Mouse (Mus musculus) 3134 (cell line): Measurements from ENCODE around the gene Prss34.

Experiments used
- DNase-seq: peaks from one replicate; pipeline ENCODE4 v3.0.0-alpha.2; 2011; ENCODE audit warnings: low spot score; ENCODE audit not compliant: insufficient read length; ENCODE audit errors: extremely low read depth

The Prss34 gene

DNA sequence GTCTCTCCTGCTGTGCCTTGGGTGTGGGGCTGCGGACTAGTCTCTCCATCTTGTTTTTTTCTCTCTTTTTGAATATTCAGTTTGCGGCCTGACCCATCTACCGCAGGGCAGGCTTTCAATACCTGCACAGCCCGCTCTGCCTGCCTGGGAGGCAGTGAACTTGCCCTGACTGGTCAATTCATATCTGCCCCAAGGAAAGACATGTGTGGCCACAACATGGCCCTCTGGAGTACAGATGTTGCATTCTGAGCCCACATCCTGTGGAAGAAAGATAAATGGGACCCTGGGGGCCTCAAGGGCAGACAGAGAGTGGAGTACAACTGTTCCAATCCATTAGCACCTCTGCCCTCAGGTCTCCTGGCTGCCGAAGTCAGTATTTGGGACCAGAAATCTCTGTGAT, at the start of gene Prss34:
Prss34 (plus strand) TSS at position 301 of the 400 bp plus-strand sequence.
- DNase-seq, result no peak

DNA sequence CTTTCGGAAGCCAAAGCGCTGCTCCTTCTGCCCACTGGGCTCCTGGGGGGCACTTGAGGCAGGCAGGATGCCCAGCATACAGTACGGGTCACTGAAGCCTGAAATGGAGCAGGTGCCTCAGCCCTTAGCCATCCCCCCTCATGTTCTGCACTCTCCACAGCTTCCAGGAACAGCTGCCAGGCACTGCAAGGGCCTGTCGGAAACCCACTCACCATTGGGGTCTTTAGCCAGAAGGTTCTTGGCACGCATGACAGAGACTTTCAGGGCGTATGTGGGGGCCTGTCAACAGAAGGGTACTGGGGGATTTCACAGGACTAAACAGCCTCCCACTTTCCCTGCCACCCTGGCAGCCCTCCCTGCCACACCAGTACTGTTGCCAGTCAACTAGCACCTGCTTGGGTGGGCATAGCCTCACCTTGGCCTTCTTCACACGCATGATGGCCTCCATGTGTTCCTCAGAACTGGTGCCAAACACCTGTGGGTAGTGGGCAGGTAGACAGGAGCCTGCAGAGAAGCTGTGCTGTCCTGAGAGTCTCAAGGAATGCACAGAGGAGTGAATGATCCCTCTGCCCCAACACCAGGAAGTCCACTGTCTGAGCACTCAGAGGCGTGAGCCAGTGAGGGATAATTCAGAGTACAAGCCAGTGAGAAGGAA, 47.9 kb upstream of the Prss34 start:
- no peak for DNase-seq

DNA sequence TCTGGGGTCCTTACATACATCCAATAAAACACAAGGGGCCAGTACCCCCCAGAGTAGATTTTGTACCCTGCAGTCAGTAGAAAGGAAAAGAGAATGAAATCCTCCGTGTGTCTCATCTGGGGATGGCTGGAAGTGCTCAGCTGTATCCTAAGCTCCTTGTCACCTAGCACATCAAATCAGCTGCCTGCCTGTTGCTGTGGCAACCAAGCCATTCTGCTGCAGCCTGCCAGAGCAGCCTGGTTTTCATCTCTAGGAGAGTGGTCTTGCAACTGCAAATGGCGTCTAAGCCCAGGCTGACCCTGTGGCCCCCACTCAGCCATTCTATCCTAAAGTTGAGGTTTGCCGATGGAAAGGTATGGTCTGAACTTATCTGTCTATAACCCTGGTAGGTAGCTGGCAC, 45.6 kb upstream of the Prss34 start:
- no peak for DNase-seq

DNA sequence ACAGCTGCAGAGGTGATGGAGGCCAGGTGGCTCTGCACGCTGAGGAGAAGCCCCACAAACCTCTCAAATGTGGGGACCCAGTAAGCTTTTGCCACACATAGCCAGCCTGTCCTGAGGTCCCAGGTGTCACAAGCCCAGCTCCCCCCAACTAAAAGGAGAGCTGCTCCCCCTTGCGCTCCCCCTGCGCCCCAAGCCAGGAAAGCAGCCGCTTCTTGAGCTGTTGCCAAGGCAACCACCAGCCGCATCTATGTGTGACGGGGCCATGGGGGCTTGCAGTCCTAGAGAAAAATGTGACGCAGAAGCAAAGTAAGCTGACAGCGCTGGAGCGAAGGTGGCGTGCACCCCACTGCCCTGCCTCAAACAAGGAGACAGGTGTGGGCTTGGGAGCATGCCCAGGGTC, 44.4 kb upstream of the Prss34 start:
- no peak for DNase-seq

DNA sequence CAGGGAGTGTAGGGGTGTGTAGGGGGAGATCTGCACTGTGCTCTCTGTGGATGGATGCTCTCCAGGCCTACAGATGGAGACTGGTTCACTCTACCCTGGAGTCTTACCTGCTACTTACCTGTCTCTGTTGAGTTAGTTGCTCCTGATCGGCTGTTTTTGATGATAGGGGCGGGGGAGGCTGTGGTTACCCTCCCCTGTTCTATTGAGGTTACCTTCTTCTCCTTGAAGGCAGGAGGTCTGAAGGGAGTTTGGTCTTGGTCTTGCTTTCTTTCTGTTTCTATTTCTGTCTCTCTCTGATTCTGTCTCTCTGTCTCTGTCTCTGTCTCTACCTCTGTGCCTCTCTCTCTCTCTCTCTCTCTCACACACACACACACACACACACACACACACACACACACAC, 43.1 kb upstream of the Prss34 start:
- no peak for DNase-seq

DNA sequence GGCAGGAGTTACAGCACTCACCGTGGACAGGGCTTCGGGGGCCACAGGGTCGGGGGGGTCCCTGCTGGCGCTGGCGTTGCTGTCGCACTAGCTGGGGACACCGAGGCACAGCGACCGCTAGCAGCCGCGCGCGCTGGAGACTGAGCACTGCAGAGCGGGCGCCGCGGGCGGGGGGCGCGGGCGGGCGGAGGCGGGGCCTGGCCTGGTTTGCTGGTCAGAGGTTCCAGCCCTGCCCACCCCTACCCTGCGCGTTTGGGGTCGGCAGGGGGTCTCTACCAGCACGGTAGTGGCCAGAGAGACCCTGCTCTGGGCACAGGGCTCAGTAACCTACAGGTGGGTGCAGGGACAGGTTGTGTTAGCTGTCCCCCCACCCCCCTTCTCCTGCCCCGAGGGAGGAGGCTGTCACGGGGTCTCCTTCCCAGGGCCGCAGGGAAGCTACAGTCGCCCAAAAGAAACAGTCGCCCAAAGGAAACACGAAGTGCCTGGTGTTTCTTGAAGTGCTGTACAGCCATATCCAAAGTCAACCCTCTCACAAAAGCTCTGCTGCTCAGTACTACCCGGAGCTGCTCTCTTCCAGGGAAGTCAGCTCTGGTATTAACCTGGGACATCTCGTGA, 41.9 kb upstream of the Prss34 start, which contains the start of gene Baiap3:
Baiap3 (minus strand) TSS at position 225 of the 615 bp plus-strand sequence.
- no peak for DNase-seq

DNA sequence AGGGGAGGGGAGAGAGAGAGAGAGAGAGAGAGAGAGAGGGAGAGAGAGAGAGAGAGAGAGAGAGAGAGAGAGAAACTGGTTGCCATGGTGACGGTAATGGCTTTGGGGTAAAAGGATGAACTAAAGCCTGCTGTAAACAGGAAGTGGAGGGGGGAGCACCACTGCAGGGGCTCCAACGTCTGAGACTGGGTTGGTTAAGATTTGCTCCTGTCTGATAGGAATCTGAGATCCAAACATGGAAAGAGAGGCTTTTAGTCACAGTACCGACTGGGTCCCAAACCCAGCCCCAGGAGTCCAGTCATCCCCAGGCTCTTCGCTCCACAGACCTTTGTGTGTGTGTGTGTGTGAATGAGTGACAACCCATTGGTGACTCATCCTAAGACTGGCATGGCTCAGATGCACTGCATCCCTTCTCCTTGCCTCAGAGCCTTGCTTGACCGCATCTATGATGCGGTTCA, 40.4 kb upstream of the Prss34 start:
- DNase-seq, result no peak

DNA sequence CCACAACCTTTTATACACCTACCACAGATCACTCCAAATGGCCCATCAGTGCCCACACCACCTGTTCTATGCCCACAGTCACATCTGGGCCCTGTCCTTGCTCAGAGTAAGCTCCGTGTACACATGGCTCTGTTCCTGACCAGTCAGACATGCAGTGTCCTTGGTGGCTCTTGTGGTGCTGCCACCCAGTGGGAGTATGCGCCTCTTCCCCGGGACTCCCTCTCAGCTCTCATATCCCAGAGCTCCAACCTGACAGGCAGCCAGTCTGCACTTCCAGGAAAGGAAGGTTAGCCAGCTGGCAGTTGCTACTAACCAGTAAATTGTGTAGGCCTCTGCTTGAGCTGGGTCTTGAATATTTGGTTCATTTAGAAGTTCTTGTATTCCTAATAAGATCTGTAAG, 33.7 kb upstream of the Prss34 start:
- no peak for DNase-seq

DNA sequence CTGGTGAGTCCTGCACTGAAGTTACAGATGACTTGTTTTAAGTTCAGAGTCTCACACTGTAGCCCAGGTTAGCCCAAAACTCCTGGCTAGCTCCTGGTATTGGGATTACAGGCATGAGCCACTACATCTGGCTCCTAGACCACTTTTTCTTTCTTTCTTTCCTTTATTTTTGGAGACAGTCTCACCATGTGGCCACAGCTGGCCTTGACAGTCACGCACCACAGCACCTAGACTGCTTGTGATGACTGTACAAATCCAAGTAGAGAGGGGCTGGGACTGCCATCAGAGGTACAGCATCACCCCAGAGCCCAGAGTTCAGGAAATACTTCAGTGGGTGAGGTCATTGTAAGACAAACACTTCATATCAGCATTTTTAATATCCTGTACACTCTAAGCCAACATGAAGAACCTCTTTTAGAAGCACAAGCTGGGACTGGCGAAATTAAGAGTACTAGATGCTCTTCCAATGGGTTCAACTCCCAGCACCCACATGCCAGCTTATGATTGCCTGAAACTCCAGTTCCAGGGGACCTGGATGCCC, 27.3 kb upstream of the Prss34 start:
- no peak for DNase-seq

DNA sequence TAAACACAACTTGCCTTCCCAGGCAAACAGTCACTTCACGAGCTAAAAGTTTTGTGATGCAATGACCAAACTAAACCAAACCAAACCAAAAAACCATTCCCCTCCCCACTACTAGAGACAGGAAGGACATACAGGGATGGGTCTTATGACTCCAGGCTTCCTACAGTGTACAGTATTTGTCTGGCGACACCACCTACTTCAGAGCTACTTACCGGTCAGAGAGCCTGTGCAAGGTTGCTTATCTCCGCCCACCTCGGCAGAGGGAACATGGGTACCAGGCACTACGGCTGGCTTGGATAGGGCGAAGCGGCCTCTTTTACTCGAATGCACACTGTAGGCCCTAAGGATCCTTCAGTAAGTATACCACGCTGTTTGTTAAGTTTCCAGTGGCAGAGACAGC, 25.9 kb upstream of the Prss34 start:
- no peak for DNase-seq

DNA sequence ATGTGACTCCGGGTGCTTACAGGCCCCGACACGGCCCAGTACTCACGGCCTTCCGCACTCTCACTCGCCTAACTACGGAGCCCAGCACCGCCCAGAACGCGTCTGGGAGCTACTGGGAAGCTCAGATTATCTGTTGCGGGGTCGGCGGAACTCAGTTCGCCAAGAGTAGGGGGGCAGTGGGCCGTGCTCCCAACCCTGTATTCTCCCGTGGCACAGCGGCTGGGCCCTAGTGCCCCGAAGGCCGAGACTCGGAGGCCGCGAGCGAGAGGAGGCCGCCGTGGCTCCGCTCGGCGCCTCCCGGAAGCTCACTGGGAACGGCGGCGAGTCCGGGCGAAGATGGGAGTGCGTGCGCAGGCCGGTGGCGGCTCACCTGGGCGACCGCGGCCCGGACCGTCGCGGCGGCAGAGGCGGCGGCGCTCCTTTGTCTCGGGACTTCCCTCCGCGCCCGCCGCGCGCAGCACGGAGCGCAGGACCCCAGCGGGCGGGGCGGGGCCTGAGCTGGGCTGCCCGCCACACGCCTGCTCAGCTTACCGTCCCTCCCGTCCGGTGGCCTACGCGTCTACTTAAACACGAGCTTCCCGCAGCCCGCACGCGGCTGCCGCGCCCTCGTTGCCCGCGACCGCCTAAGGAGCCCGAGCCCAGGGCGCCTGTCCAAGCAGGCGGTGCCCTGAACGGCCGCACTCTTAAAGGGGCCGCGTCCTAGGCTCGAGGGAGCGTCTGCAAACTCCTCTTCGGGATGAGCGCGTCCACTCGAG, 25.1 kb upstream of the Prss34 start:
- peak; percentile 95 for DNase-seq

DNA sequence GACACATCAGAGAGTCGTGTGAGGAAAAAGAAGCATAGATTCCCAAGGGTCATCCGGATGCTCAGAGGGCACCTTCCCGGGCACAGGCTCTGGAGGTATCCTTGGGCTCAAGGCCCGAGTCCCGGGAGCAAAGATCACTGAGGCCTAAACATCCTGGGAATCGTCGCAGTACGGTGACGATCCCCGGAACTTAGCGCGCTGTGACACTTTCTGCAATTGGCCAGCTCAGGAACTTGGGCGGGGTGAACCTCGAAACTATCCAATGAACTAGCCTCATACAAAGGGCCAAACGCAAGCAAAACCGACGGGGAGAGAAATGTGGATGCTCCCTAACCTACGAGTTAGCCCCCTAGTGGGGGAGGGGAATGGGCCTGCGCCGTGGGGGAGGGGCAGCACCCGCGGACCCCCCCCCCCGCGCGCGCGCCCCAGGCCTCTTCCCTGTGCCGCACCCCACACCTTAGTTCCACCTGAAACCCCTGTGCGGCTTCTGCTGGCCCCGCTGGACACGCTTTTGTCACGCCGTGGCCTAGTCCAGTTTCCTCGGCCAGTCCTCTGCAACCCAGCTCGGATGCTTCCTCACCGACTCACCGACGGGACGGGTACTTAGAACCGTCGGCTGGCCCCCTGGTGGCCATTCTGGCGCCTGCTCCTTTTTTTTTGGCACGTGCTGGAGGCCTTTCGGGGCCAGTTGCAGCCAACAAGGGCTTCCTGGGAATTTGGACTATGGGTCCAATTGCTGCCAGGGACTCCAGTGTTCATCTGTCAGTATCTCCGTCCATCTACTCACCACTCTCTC, 24.3 kb upstream of the Prss34 start:
- peak; percentile 92 for DNase-seq

DNA sequence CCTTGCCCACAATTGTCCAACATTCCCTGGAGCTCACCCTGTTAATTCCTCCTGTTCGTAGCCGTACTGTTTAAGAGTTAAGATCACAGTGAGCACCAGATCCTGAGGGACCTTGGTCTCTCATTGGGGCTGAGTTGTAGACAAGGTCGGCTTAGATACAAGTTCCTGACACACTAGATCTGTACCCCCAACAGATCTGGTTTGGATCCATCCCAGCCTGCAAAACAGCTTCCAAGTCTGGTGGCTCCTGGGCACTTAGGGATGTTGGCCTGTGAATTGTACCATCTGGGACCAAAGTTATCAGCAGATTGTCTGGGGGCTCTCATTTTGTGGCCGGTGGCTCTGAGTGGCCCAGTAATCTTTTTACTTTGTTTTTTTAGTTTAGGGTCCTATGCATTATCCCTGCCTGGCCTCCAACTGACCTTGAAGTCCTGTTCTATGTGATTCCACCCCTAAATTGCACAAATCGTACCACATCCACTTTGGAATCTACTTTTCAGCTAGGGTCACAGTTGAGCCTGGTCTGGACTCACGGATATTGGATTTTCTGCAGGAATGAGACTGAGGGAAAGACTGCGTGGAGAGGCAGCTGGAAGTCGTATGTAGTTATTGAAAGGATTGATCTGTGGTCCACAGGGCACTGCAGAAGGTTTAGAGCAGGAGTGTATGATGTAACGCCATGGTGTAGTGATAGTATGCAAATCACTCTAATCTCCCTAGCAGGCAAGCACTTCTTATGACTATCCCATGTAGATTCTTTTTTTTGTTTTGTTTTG, 23.4 kb upstream of the Prss34 start, which contains the start of gene Ube2i:
Ube2i (minus strand) TSS at position 52 of the 776 bp plus-strand sequence.
- no peak for DNase-seq

DNA sequence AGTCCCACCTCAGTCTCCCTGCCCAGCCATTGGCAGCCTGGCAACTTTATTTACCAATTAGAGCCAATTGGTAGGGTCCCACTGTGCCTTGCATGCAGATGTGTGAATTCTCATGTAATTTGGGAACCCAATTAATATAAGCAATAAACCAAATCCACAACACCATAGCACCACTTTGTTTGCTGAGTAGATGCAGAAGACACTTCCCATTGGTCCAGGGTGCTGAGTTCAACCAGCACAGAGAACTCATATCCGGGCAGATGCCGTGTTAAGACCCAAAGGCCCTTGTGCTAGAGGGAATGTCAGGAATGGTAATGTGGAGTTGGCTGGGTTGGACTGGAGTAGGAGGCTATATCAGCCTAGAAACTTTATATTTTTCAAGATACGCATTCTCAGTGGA, 22.4 kb upstream of the Prss34 start:
- no peak for DNase-seq

DNA sequence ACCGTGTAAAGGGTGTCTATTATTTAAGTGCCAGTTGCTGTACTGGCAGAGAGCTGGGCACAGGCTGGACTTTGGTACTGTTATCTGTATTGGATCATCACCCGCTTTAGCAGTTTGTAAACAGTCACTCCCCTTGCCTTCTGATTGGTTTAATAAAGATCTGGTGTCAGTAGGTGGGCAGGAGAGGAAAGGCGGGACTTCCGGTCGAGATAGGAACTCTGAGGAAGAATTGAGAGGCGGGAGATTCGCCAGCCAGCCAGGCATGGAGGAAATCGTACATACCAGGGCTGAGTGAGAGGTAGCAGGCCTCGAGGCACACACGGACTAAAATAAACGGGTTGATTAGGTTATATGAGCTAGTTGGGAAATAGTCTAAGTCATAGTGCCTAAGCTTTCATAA, 16.1 kb upstream of the Prss34 start:
- DNase-seq, result peak; percentile 60

DNA sequence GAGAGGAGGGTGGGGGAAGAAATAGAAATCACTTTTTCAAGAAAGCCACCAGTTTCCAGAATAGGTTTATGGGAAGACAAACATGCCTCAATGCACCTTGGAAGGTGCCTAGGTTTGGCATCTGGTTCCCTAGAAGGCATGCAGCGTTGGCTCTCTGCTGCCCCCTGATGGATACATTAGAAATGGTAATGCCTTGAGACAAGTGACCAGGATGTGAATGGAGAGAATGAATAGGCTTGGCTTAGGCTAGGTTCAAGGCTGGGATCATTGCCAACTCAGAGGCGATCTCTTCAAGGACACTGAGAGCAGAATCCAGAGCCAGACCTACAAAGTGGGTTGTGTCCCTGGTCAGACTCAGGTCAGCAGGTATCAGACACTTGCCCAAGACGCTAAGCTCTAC, 13.2 kb upstream of the Prss34 start:
- DNase-seq, result peak; percentile 32

DNA sequence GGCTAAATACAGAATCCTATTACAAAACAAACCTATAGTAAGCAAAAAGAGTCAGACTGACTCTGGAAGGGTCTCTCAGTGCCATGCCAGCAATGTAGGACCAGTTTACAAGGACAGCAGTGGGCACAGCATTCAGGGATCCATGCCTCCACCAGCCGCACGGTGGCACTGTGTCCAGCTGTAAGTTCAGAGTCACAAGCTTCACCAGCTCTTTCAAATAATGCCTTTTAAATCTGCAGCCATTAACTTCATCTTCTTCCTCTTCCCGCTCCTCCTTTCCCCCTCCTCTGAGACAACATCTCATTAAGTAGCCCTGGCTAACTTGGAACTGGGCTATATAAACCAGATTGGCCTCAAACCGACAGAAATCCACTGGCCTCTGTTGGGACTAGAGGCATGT, 9.4 kb upstream of the Prss34 start:
- DNase-seq, result peak; percentile 35

DNA sequence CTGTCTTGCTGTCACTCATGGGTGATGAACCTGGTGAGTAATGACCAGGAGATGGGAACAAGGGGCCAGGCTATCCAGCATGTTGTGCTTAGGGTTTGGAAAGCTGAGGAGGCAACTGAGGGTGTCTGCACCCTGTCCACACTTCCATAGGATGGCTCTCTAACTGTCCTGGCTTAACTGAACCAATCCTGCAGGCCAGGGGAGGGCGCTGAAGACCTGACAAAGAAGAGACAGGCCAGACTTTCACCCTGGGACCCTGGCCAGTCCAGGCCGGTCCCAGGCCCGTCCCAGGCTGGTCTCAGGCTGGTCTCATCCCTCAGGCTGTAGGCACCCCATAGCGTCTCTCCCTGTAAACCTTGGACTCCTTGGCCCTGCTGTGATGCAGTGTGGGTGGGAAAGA, 7.8 kb upstream of the Prss34 start:
- no peak for DNase-seq

DNA sequence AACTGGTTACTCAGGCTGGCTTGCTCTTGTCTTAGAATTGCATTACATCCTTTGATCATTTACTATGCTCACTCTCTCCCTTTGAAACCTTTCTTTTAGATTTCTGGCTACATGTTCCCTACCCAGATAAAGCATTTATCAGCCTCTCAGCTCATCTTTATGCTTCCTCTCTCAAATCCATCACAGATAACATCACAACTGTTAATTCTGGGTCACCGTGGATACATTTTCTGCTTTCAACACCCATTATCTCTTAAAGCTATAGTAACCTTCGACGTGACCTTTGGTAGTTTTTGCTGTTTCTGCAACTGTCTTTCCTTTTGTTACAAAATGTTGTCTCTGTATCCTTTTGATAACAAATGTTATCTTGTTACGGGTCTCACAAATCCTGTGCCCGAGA, 4.7 kb upstream of the Prss34 start:
- DNase-seq, result no peak

DNA sequence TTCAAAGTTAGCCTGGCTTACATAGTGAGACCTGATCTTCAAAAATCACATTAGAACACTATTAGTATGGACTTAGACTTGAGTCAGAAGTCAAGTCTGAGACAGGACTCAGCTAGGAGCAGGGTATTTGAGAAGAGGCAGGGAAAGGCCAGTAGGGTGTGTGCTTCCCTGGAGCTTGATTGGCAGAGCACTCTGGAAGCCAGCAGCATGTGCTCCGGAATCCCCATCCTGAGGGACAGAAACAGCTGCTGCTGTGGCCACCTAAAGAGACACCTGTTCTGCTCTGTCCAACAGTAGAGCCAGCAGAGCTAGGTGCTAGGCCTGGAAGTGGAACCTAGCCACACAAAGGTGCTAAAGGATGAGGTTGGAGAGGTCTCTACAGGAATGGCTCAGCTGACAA, 4.1 kb upstream of the Prss34 start:
- no peak for DNase-seq
